Mouse (Mus musculus) midbrain, embryonic 12.5 days (tissue): Measurements from ENCODE around the gene Lamb1. TPM values are rescaled to one million over a fixed set of nuclear protein-coding genes. Genes with fewer than 3 reads are reported as not detected.

Source experiments
- ATAC-seq: fragments of 200-750 bp; cut with Nextera tagmentation; 2 replicates; pipeline ENCODE4 v1.8.0; 2017; ENCODE audit warnings: low read depth, moderate TSS enrichment, moderate library complexity; ENCODE audit not compliant: low FRiP score
- H3K27ac ChIP-seq: fragments of 300-500 bp; sonication (generic); replicated peaks from 2 replicates; pipeline ENCODE4 v1.5.1; 2016; ENCODE audit warnings: mild to moderate bottlenecking
- H3K27me3 ChIP-seq: fragments of 300-500 bp; sonication (generic); 2 replicates; pipeline ENCODE4 v1.6.1; 2016; ENCODE audit warnings: mild to moderate bottlenecking
- H3K36me3 ChIP-seq: fragments of 300-500 bp; sonication (generic); 2 replicates; pipeline ENCODE4 v1.6.1; 2016
- H3K4me1 ChIP-seq: fragments of 300-500 bp; sonication (generic); 2 replicates; pipeline ENCODE4 v1.6.1; 2016
- H3K4me2 ChIP-seq: fragments of 300-500 bp; sonication (generic); replicated peaks from 2 replicates; pipeline ENCODE4 v1.6.1; 2016; ENCODE audit warnings: mild to moderate bottlenecking, moderate library complexity
- H3K4me3 ChIP-seq: fragments of 300-500 bp; sonication (generic); 2 replicates; pipeline ENCODE4 v1.5.1; 2016; ENCODE audit warnings: mild to moderate bottlenecking
- H3K9ac ChIP-seq: fragments of 300-500 bp; sonication (generic); replicated peaks from 2 replicates; pipeline ENCODE4 v1.6.1; 2016; ENCODE audit warnings: mild to moderate bottlenecking, moderate library complexity
- H3K9me3 ChIP-seq: fragments of 300-500 bp; sonication (generic); 2 replicates; pipeline ENCODE4 v1.6.1; 2016; ENCODE audit warnings: mild to moderate bottlenecking
- WGBS: fragments of 180-500 bp; shearing (Covaris S2); methylation state at CpG from one replicate; pipeline ENCODE4 v1.1.7; 2016; 5-methylcytosine and 5-hydroxymethylcytosine counted together
- polyA plus RNA-seq: library from polyadenylated mRNA; unstranded; fragments of >200 nt; fragmentation: Nextera tagmentation; extraction: Ambion mirVana; gene quantifications from 2 replicates; pipeline ENCODE4 v1.2.1, GENCODE M21; 2016

The Lamb1 gene
- polyA plus RNA-seq, 1 experiment from 2014 or later: 29.4 TPM

DNA sequence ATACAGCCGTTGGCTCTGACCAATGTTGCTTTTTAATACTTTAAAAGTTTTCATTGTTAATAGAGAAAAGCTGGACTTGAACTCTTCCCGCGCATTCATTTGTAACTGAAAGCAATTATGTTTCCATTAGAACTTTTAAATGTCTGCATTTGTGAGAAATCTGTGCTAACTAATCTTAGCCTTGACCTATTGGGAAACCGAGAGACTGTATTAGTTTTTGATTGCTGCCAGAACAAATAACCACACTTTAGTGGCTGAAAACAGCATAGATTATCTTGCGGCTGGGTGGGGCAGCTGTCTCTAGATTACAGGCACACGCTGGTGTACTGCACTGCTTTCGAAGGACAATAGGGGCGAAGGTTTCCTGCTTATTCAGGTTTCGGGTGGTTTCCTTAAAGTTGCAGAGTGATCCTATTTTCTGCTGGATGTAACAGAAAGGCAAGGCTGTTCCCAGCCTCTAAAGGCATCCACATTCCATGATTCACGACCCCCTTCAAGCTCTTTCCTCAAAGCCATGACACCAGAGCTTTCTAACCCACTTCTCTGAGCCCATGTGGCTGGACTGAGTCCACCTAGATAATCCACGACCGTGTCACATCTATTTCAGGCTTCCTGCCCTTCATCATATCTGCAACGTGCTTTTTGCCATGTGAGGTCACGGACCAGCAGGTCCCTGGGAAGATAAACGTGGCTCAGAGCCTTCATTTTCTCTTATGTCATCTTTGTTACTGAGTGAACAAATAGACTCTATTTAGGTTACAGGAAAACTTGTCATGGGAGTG lies 28.5 kb downstream of the Lamb1 start:
- no peak overlapping the region for H3K4me2 ChIP-seq
- no peaks in the 10 kb centered on the region for H3K27me3 ChIP-seq
- no peaks in the 10 kb centered on the region for H3K36me3 ChIP-seq
- WGBS: 72% methylated on average over 15 of the region's 15 CpGs
- H3K9ac ChIP-seq: no peak overlapping the region
- no peak for ATAC-seq
- no peak overlapping the region for H3K4me3 ChIP-seq
- no peaks in the 10 kb centered on the region for H3K9me3 ChIP-seq
- no peak overlapping the region for H3K27ac ChIP-seq
- H3K4me1 ChIP-seq: no peaks in the 10 kb centered on the region

DNA sequence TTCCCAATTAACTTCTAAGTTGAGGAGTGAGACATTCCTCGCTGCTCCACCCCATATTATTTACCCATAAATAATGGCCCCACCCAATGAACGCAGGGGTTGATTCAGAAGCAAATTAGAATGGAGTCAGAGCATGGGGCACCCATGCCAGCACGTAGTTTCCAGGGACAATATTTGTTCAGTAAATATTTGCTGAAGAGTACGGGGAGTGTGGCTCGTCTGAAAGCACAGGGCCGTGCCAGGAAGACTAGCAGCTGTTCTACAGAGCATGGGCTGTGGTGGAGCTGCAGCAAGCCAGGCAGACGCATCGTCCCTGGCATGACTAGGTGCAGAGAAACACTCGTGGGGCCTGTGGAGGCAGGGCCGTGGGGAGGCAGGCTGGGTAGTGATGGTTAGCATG lies 29.5 kb downstream of the Lamb1 start:
- 64% methylated on average over 10 of the region's 10 CpGs for whole genome bisulfite sequencing
- Histone ChIP-seq H3K27ac (no peak overlapping the region), H3K9ac (no peak overlapping the region), H3K36me3 (no peaks in the 10 kb centered on the region), H3K9me3 (no peaks in the 10 kb centered on the region), H3K4me3 (no peak overlapping the region), H3K4me1 (no peaks in the 10 kb centered on the region), H3K27me3 (no peaks in the 10 kb centered on the region), H3K4me2 (no peak overlapping the region)
- ATAC-seq: no peak

DNA sequence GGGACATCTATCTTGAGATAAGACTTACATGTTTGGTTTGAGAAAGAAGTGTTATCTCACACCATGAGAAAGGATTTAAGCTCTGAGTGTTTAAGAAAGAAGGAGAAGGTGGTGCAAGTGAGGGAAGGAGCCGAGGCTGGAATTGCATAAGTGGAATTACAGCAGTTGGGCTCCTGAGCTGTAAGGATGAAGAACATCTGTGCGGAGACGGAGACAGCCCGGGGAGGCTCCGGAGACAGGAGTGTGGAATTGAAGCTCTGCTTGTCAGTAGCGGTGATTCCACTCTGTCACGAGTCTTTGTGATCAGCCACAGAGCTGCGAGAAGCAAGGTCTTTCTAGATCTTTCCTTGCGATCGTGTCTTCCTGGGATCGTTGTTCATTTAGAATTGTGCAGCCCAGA lies 30.0 kb downstream of the Lamb1 start:
- Histone ChIP-seq H3K27me3 (no peaks in the 10 kb centered on the region), H3K4me2 (no peak overlapping the region), H3K4me1 (no peaks in the 10 kb centered on the region), H3K9ac (no peak overlapping the region), H3K36me3 (no peaks in the 10 kb centered on the region), H3K4me3 (no peak overlapping the region), H3K9me3 (no peaks in the 10 kb centered on the region), H3K27ac (no peak overlapping the region)
- 84% methylated on average over 11 of the region's 11 CpGs for WGBS
- ATAC-seq: no peak

DNA sequence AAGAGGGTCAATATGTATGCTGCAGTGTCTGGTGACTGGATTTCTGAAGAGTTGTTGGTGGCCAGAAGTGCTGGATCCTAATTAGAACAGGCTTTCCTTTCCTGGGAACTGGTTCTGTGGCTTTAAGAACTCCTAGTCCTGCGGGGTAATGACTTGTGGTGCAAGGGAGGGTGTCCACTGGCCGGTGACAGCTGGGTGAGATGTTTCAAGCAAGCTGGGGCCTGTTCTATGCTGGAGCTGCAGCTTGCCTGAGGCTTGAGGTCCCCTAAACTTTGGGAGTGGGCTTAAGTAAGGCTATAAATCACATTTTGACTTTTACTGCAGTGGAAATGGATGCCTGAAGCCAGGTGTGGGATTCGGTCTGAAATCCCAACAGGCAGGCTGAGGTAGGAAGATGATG lies 30.5 kb downstream of the Lamb1 start:
- 64% methylated on average over 3 of the region's 3 CpGs for WGBS
- Histone ChIP-seq H3K27ac (no peak overlapping the region), H3K4me2 (no peak overlapping the region), H3K9me3 (no peaks in the 10 kb centered on the region), H3K9ac (no peak overlapping the region), H3K4me1 (no peaks in the 10 kb centered on the region), H3K4me3 (no peak overlapping the region), H3K36me3 (no peaks in the 10 kb centered on the region), H3K27me3 (no peaks in the 10 kb centered on the region)
- no peak for ATAC-seq

DNA sequence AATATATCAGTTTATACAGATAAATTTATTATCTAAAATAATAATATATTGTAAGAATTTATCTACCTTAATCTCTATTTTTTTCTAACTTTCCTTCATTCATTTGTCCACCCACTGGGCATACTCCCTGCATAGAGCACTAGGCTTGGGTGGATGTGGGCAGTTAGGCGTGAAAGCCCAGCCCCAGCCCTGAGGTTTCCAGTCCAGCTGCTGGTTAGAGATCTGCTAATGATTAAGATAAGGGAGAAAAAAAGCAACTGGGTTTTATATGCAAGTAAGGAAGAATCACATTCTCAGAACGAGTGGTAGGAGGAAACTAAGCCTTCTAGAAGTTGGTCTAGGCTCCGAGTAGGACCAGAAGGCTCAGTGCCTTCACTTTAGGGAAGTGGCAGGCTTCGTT lies 31.1 kb downstream of the Lamb1 start:
- Histone ChIP-seq H3K4me3 (no peak overlapping the region), H3K27ac (no peak overlapping the region), H3K27me3 (no peaks in the 10 kb centered on the region), H3K9ac (no peak overlapping the region), H3K4me2 (no peak overlapping the region), H3K36me3 (no peaks in the 10 kb centered on the region), H3K4me1 (no peaks in the 10 kb centered on the region), H3K9me3 (no peaks in the 10 kb centered on the region)
- ATAC-seq: no peak
- WGBS: 79% methylated on average over 4 of the region's 4 CpGs

DNA sequence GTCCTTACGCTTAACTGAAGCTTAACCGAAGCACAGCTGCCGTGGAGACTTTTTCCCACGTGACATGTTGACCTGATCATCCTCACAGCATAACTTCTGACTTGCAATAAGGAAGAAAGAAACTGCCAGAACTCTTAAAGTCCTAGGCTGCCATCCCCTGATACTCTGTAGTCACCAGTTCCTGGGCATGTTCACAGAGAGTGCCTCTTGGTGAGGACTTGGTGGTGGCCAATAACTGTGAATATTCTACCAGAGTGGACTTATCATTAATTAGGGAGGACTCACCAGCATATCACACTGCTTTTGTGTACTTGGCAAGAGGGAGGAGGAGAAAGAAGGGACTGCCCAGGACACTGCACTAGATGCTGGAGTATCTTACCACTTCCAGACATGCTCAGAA lies 33.1 kb downstream of the Lamb1 start:
- 87% methylated on average over 4 of the region's 4 CpGs for WGBS
- H3K9me3 ChIP-seq: no peaks in the 10 kb centered on the region
- ATAC-seq: no peak
- no peak overlapping the region for H3K4me2 ChIP-seq
- no peak overlapping the region for H3K9ac ChIP-seq
- no peak overlapping the region for H3K27ac ChIP-seq
- no peaks in the 10 kb centered on the region for H3K36me3 ChIP-seq
- H3K4me1 ChIP-seq: no peaks in the 10 kb centered on the region
- no peak overlapping the region for H3K4me3 ChIP-seq
- H3K27me3 ChIP-seq: no peaks in the 10 kb centered on the region

DNA sequence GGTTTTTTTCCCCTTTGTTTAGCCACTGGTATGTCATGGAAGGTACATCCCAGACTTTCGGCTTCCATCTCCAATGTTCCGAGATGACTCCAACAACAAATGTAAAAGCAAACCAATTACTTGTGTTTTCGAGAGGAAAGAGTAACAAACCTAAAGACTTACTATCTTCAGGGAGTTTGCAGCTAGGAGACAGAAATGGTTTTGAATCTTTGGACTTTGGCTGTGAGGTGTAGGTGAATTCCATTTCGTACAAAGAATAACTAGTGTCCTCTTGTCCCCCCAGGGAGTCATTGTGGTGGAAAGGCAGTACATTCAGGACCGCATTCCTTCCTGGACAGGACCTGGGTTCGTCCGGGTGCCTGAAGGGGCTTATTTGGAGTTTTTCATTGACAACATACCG lies 33.5 kb downstream of the Lamb1 start:
- WGBS: 86% methylated on average over 8 of the region's 8 CpGs
- Histone ChIP-seq H3K4me1 (no peaks in the 10 kb centered on the region), H3K27me3 (no peaks in the 10 kb centered on the region), H3K4me2 (no peak overlapping the region), H3K9ac (no peak overlapping the region), H3K36me3 (no peaks in the 10 kb centered on the region), H3K27ac (no peak overlapping the region), H3K9me3 (no peaks in the 10 kb centered on the region), H3K4me3 (no peak overlapping the region)
- ATAC-seq: no peak

DNA sequence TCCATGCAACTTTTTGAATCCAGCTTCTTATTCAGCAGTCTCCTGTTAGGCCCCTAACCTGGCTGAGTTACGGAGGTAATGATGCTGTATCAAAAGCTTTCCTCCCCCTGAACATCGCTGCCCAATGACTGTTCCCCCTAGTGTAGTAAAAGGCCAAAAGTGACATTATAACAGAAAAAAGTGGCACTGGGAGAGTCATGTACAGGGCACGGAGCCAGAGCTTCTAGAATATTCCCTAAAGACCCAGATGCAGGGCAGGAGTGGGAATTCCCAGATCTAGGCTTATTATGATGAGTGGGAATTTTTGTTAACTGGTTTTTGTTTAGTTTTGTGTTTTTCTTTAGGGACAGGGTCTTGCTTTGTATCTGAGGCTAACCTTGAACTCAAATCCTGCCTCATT lies 34.1 kb downstream of the Lamb1 start:
- Histone ChIP-seq H3K36me3 (no peaks in the 10 kb centered on the region), H3K4me2 (no peak overlapping the region), H3K4me3 (no peak overlapping the region), H3K9me3 (no peaks in the 10 kb centered on the region), H3K9ac (no peak overlapping the region), H3K4me1 (no peaks in the 10 kb centered on the region), H3K27me3 (no peaks in the 10 kb centered on the region), H3K27ac (no peak overlapping the region)
- WGBS: 93% methylated on average over 3 of the region's 3 CpGs
- ATAC-seq: no peak

DNA sequence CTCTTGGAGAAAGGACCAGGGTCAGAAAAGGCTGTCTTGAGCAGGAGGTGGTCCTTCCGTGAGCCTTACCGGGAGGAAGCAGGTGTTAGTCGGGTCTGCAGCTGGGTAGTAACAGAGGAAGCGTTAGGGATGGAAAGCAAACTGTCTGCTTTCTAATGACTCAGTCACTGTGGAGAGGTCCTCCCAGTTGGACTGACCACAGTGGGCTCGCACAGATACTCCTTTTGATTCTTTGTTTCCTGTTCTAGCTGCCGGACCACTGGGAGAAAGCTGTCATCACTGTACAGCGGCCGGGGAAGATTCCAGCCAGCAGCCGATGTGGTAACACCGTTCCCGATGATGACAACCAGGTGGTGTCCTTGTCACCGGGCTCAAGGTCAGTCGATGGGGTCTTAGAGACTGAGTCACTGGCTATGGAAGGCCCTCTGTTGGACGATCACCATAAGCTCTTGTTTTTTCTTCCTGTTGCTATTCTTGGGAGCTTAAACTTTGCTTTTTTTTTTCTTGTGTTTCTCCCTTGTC lies 34.7 kb downstream of the Lamb1 start:
- no peak overlapping the region for H3K27ac ChIP-seq
- H3K9ac ChIP-seq: no peak overlapping the region
- H3K36me3 ChIP-seq: no peaks in the 10 kb centered on the region
- ATAC-seq: no peak
- no peaks in the 10 kb centered on the region for H3K4me1 ChIP-seq
- 88% methylated on average over 14 of the region's 14 CpGs for WGBS
- no peaks in the 10 kb centered on the region for H3K9me3 ChIP-seq
- H3K27me3 ChIP-seq: no peaks in the 10 kb centered on the region
- H3K4me2 ChIP-seq: no peak overlapping the region
- no peak overlapping the region for H3K4me3 ChIP-seq

DNA sequence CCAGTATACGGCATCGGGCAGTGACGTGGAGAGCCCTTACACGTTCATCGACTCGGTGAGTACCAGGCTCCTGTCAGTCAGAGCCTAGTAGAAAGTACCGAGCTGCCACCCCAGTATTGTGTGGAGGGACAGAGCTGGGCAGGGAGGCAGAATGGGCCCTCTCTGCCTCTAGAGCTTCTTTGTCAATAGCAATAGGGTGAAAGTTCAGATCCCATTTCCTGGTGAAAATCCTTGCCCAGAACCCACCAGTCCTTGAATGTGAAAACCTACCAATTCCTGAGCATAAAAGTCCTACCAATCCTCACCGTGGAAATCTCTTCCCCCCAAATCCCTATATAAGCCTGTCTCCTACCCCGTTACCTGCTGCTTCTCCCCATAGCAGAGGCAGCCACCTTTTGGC lies 35.2 kb downstream of the Lamb1 start:
- Histone ChIP-seq H3K9me3 (no peaks in the 10 kb centered on the region), H3K36me3 (no peaks in the 10 kb centered on the region), H3K4me3 (no peak overlapping the region), H3K27ac (no peak overlapping the region), H3K27me3 (no peaks in the 10 kb centered on the region), H3K4me2 (no peak overlapping the region), H3K9ac (no peak overlapping the region), H3K4me1 (no peaks in the 10 kb centered on the region)
- no peak for ATAC-seq
- 91% methylated on average over 9 of the region's 9 CpGs for WGBS

DNA sequence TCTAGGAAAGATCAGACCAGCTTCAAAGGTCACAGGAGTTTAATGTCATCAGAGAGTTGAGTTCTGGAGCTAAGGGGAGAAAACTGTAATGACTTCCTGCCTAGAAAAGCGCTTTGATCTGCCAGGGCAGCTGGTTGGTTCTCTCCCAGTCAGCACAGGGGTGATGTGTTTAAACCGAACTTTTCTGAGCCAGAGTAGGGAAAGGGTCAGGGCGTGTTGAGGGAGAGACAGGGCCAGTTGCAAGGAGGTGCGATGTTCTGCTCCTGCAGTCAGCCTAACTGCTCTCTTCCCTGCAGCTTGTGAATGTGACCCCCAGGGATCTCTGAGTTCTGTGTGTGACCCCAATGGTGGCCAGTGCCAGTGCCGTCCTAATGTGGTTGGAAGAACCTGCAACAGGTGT lies 37.2 kb downstream of the Lamb1 start:
- no peaks in the 10 kb centered on the region for H3K4me1 ChIP-seq
- no peak overlapping the region for H3K9ac ChIP-seq
- 88% methylated on average over 5 of the region's 5 CpGs for WGBS
- ATAC-seq: no peak
- H3K27me3 ChIP-seq: no peaks in the 10 kb centered on the region
- H3K9me3 ChIP-seq: no peaks in the 10 kb centered on the region
- no peak overlapping the region for H3K27ac ChIP-seq
- H3K36me3 ChIP-seq: no peaks in the 10 kb centered on the region
- no peak overlapping the region for H3K4me2 ChIP-seq
- H3K4me3 ChIP-seq: no peak overlapping the region

DNA sequence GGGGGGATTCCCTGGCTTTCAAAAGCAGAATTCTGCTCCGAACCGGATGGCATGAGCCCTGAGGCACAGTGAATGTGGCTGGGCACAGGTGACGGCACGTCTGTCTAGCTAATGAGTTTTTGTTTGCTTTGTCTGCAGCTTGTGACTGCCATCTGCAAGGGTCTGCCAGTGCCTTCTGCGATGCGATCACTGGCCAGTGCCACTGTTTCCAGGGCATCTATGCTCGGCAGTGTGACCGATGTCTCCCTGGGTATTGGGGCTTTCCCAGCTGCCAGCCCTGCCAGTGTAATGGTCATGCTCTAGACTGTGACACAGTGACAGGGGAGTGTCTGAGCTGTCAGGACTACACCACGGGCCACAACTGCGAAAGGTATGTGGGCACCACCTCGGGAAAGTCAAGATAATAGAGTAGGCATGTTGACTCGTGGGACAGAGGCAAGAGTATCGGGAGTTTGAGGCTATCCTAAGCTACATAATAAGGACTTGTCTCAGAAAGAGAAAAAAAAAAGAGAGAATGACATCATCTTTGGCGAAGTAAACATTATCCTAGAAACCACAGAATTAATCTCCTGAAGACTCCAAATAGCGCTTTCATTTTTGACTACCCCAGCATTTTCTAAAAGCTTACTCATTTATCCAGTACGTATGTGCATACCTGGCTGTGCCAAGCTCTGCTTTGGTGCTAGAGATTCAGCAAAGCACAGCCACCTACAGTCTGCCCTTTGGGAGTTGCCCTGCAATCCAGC lies 37.9 kb downstream of the Lamb1 start:
- ATAC-seq: no peak
- no peak overlapping the region for H3K4me3 ChIP-seq
- no peak overlapping the region for H3K9ac ChIP-seq
- no peaks in the 10 kb centered on the region for H3K9me3 ChIP-seq
- H3K4me2 ChIP-seq: no peak overlapping the region
- no peak overlapping the region for H3K27ac ChIP-seq
- WGBS: 91% methylated on average over 16 of the region's 16 CpGs
- H3K36me3 ChIP-seq: no peaks in the 10 kb centered on the region
- no peaks in the 10 kb centered on the region for H3K27me3 ChIP-seq
- no peaks in the 10 kb centered on the region for H3K4me1 ChIP-seq
